ENCODE assay signal across 8 mouse cellular contexts in the genomic region with DNA sequence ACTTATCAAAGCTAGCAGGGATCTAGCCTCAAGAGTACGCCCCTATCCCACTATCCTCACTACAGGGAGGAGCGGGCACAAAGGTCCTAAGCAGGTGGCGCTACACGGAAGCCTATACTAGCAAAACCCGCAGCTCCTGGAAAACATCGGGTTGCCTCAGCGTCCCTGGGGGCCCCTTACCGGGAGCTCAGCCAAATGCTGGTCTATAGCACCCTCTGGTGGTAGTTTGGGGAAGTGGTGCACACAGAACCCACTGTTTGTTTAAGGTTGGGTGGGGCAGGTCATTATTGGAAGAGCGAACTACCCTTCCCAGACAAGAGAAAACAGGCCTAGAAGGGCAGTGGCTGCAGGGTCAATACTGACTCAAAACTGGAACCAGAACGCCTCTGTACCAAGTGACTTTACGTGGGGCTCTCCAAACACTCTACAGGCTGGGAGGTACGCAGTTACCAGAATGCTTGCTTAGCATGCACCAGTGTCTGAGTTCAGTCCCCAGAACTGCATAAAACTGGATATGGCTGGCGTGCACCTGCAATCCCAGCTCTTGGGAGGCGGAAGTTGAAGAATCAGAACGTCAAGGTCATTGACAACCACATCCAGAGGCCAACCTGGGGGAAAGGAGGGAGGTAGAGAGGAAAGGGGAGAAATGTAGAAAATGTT. TPM values are rescaled to one million over a fixed set of nuclear protein-coding genes. Genes with fewer than 3 reads are reported as not detected.
DNase-seq lines count a peak whose midpoint lies in the region; ATAC-seq and TF ChIP-seq lines count a peak whose summit lies in the region.

No protein-coding gene starts in this region.

- H3K36me3 ChIP-seq in embryonic facial prominence, embryonic 13.5 days = no peaks in the 10 kb centered on the region
- no peaks in the 10 kb centered on the region for H3K36me3 ChIP-seq in limb, embryonic 14.5 days (ENCODE audit: control insufficient read depth, insufficient read depth, low read length)
- no peaks in the 10 kb centered on the region for H3K36me3 ChIP-seq in midbrain, postnatal 0 days (ENCODE audit: insufficient read depth, low read length)

- H3K4me3 ChIP-seq in embryonic facial prominence, embryonic 13.5 days = peak overlapping the region; percentile 20; the same call in 1 of the 2 replicates
- 0 out of 2 replicates have a peak overlapping the region, but pooled peaks have one; percentile 15 for H3K4me3 ChIP-seq in limb, embryonic 14.5 days (replicated peaks; ENCODE audit: low read length)
- H3K4me3 ChIP-seq in midbrain, postnatal 0 days (ENCODE audit: low read depth, low read length) = no peak overlapping the region

- H3K4me1 ChIP-seq in embryonic facial prominence, embryonic 13.5 days = peaks cover 14% of the 10 kb centered on the region
- 0 out of 2 replicates have a peak, but pooled peaks cover 7% of the 10 kb centered on the region for H3K4me1 ChIP-seq in limb, embryonic 14.5 days (ENCODE audit: control insufficient read depth, insufficient read depth, low read length)
- no peaks in the 10 kb centered on the region for H3K4me1 ChIP-seq in midbrain, postnatal 0 days (ENCODE audit: insufficient read depth, low read length)

- peak; percentile 97 for TF ChIP-seq CTCF in midbrain, postnatal 0 days (IDR thresholded peaks at IDR 0.05)

- no peak overlapping the region for H3K9ac ChIP-seq in embryonic facial prominence, embryonic 13.5 days
- H3K9ac ChIP-seq in limb, embryonic 14.5 days (ENCODE audit: low read depth, low read length, severe bottlenecking) = no peak overlapping the region
- H3K9ac ChIP-seq in midbrain, postnatal 0 days (replicated peaks; ENCODE audit: low read length, poor library complexity, severe bottlenecking) = 0 out of 2 replicates have a peak overlapping the region, but pooled peaks have one; percentile 3

- peak overlapping the region; percentile 58 for H3K4me2 ChIP-seq in embryonic facial prominence, embryonic 13.5 days
- H3K4me2 ChIP-seq in limb, embryonic 14.5 days (replicated peaks; ENCODE audit: low read depth, low read length, severe bottlenecking) = peak overlapping the region; percentile 42
- peak overlapping the region; percentile 39; the same call in 1 of the 2 replicates for H3K4me2 ChIP-seq in midbrain, postnatal 0 days (ENCODE audit: low read depth, low read length, poor library complexity, severe bottlenecking)

- TF ChIP-seq POLR2A in limb, embryonic 14.5 days (IDR thresholded peaks at IDR 0.05; ENCODE audit: borderline replicate concordance, extremely low read depth, insufficient read depth, insufficient read length) = no peak

- no peak overlapping the region for H3K27ac ChIP-seq in embryonic facial prominence, embryonic 13.5 days
- H3K27ac ChIP-seq in limb, embryonic 14.5 days (replicated peaks; ENCODE audit: low read depth, low read length) = no peak overlapping the region
- H3K27ac ChIP-seq in midbrain, postnatal 0 days (ENCODE audit: low read depth, low read length) = no peak overlapping the region

- H3K27me3 ChIP-seq in embryonic facial prominence, embryonic 13.5 days = no peaks in the 10 kb centered on the region
- H3K27me3 ChIP-seq in limb, embryonic 14.5 days (ENCODE audit: control insufficient read depth, insufficient read depth, low read length) = no peaks in the 10 kb centered on the region; the same call in 1 of the 2 replicates
- H3K27me3 ChIP-seq in midbrain, postnatal 0 days (ENCODE audit: insufficient read depth, low read length) = no peaks in the 10 kb centered on the region

- no peak for ATAC-seq in embryonic facial prominence, embryonic 13.5 days (ENCODE audit: insufficient number of reproducible peaks, insufficient read depth, low FRiP score, low TSS enrichment, low read depth)
- peak; percentile 38; the same call in 1 of the 2 replicates for ATAC-seq in limb, embryonic 14.5 days (ENCODE audit: low FRiP score, low read depth)
- peak; percentile 76 for ATAC-seq in midbrain, postnatal 0 days (ENCODE audit: low FRiP score)

- peak; percentile 52 for DNase-seq in 3134 (ENCODE audit: extremely low read depth, insufficient read length, low spot score)
- DNase-seq in adrenal gland, postnatal 36 days = peak; percentile 84 to 87
- DNase-seq in heart, adult 8-10 months (ENCODE audit: low spot score) = peak; percentile 88
- peak; percentile 70 to 82 for DNase-seq in kidney, adult 8-10 months
- DNase-seq in limb, embryonic 14.5 days (ENCODE audit: low spot score) = peak; percentile 77
- peak; percentile 88 for DNase-seq in midbrain, postnatal 0 days (ENCODE audit: low spot score)
- peak; percentile 64 to 80 for DNase-seq in spleen, postnatal 14 days (ENCODE audit: low spot score in 2 of 2)

- WGBS in embryonic facial prominence, embryonic 13.5 days = 9% methylated on average over 15 of the region's 15 CpGs
- WGBS in limb, embryonic 14.5 days = 11% methylated on average over 15 of the region's 15 CpGs
- 11% methylated on average over 15 of the region's 15 CpGs for WGBS in midbrain, postnatal 0 days

- no peaks in the 10 kb centered on the region for H3K9me3 ChIP-seq in embryonic facial prominence, embryonic 13.5 days
- no peaks in the 10 kb centered on the region for H3K9me3 ChIP-seq in limb, embryonic 14.5 days (ENCODE audit: control insufficient read depth, low read length)
- H3K9me3 ChIP-seq in midbrain, postnatal 0 days (ENCODE audit: low read length) = no peaks in the 10 kb centered on the region

RNA-seq across cellular contexts. Expression of gene Commd7, which starts 45.9 kb away (rescaled TPM):
- total RNA-seq in adrenal gland, postnatal 36 days (2021) = 10 to 100 TPM; 36.6 to 44.7 TPM
- polyA plus RNA-seq in embryonic facial prominence, embryonic 13.5 days (2015; fragmentation: Nextera tagmentation; extraction: Ambion mirVana) = 74.6 and 82.1 TPM in 2 replicates
- 10 to 100 TPM; 10.7 to 14.7 (median 12.9) TPM for total RNA-seq in heart, adult 8-10 months (2022)
- polyA plus RNA-seq in limb, embryonic 14.5 days (2012; rRNA removed) = 28.6 and 34.4 TPM in 2 replicates
- 70.4 and 75.5 TPM in 2 replicates for polyA plus RNA-seq in limb, embryonic 14.5 days (2014; fragmentation: Nextera tagmentation; extraction: Ambion mirVana)
- total RNA-seq in midbrain, postnatal 0 days (2014; rRNA removed) = 24.7 and 27.9 TPM in 2 replicates
- 103 TPM in 2 replicates for polyA plus RNA-seq in midbrain, postnatal 0 days (2015; fragmentation: Nextera tagmentation; extraction: Ambion mirVana)

RNA-seq across cellular contexts. Expression of gene Nol4l, which starts 56.9 kb away (rescaled TPM):
- 10 to 100 TPM; 12.8 to 13.3 TPM for total RNA-seq in adrenal gland, postnatal 36 days (2021)
- 12.4 and 16.0 TPM in 2 replicates for polyA plus RNA-seq in embryonic facial prominence, embryonic 13.5 days (2015; fragmentation: Nextera tagmentation; extraction: Ambion mirVana)
- total RNA-seq in heart, adult 8-10 months (2022) = 1 to 10 TPM; 2.2 to 3.6 (median 3.0) TPM
- polyA plus RNA-seq in limb, embryonic 14.5 days (2012; rRNA removed) = 19.5 and 24.5 TPM in 2 replicates
- 10.1 and 11.9 TPM in 2 replicates for polyA plus RNA-seq in limb, embryonic 14.5 days (2014; fragmentation: Nextera tagmentation; extraction: Ambion mirVana)
- 73.1 and 97.7 TPM in 2 replicates for total RNA-seq in midbrain, postnatal 0 days (2014; rRNA removed)
- 24.4 and 26.4 TPM in 2 replicates for polyA plus RNA-seq in midbrain, postnatal 0 days (2015; fragmentation: Nextera tagmentation; extraction: Ambion mirVana)
